Mouse (Mus musculus): ENCODE data around the gene Sirt5. TPM values are rescaled to one million over a fixed set of nuclear protein-coding genes. Genes with fewer than 3 reads are reported as not detected.

Gene Sirt5
- polyA plus RNA-seq, 1 experiment from 2014 or later = 33.6 TPM

GRCm38 (mm10) chr13:43350489-43351169 lies 14.7 kb upstream of the Sirt5 start:
- Histone ChIP-seq H3K4me1 (peaks cover 4% of the 10 kb centered on the region; the same call in 1 of the 2 replicates), H3K27ac (no peak overlapping the region), H3K27me3 (ENCODE audit: poor library complexity, severe bottlenecking) (no peaks in the 10 kb centered on the region), H3K4me3 (no peak overlapping the region), H3K9me3 (no peaks in the 10 kb centered on the region), H3K36me3 (replicated peaks) (no peaks in the 10 kb centered on the region)
- DNase-seq (ENCODE audit: extremely low spot score, low spot score) = no peak
- 81% methylated on average over 9 of the region's 9 CpGs for WGBS

- H3K27ac ChIP-seq = no peak overlapping the region
- no peak overlapping the region for H3K4me3 ChIP-seq
- H3K27me3 ChIP-seq (ENCODE audit: poor library complexity, severe bottlenecking) = no peaks in the 10 kb centered on the region
- WGBS = 87% methylated on average over 4 of the region's 4 CpGs
- H3K9me3 ChIP-seq = no peaks in the 10 kb centered on the region
- peaks cover 4% of the 10 kb centered on the region; the same call in 1 of the 2 replicates for H3K4me1 ChIP-seq
- H3K36me3 ChIP-seq (replicated peaks) = no peaks in the 10 kb centered on the region
- no peak for DNase-seq (ENCODE audit: extremely low spot score, low spot score)
Observed at GRCm38 (mm10) chr13:43353356-43353755, 11.9 kb upstream of the Sirt5 start.

GRCm38 (mm10) chr13:43354362-43354761 lies 10.9 kb upstream of the Sirt5 start:
- Histone ChIP-seq H3K27me3 (ENCODE audit: poor library complexity, severe bottlenecking) (no peaks in the 10 kb centered on the region), H3K27ac (no peak overlapping the region), H3K4me3 (no peak overlapping the region), H3K9me3 (no peaks in the 10 kb centered on the region), H3K4me1 (peaks cover 10% of the 10 kb centered on the region), H3K36me3 (replicated peaks) (no peaks in the 10 kb centered on the region)
- no peak for DNase-seq (ENCODE audit: extremely low spot score, low spot score)
- WGBS = 92% methylated on average over 12 of the region's 12 CpGs

- 86% methylated on average over 14 of the region's 14 CpGs for WGBS
- Histone ChIP-seq H3K36me3 (replicated peaks) (no peaks in the 10 kb centered on the region), H3K9me3 (no peaks in the 10 kb centered on the region), H3K27ac (no peak overlapping the region), H3K4me1 (peaks cover 7% of the 10 kb centered on the region), H3K4me3 (no peak overlapping the region), H3K27me3 (ENCODE audit: poor library complexity, severe bottlenecking) (no peaks in the 10 kb centered on the region)
- no peak for DNase-seq (ENCODE audit: extremely low spot score, low spot score)
Observed at GRCm38 (mm10) chr13:43356346-43357125, 8.8 kb upstream of the Sirt5 start.

- Histone ChIP-seq H3K36me3 (replicated peaks) (no peaks in the 10 kb centered on the region), H3K4me3 (no peak overlapping the region), H3K4me1 (peaks cover 16% of the 10 kb centered on the region), H3K27ac (no peak overlapping the region), H3K9me3 (no peaks in the 10 kb centered on the region), H3K27me3 (ENCODE audit: poor library complexity, severe bottlenecking) (no peaks in the 10 kb centered on the region)
- no peak for DNase-seq (ENCODE audit: extremely low spot score, low spot score)
- 73% methylated on average over 6 of the region's 6 CpGs for WGBS
Observed at GRCm38 (mm10) chr13:43360534-43360933, 4.8 kb upstream of the Sirt5 start.

- no peak for DNase-seq (ENCODE audit: extremely low spot score, low spot score)
- WGBS = 91% methylated on average over 9 of the region's 9 CpGs
- Histone ChIP-seq H3K4me1 (peaks cover 26% of the 10 kb centered on the region), H3K36me3 (replicated peaks) (no peaks in the 10 kb centered on the region), H3K4me3 (no peak overlapping the region), H3K9me3 (no peaks in the 10 kb centered on the region), H3K27me3 (ENCODE audit: poor library complexity, severe bottlenecking) (no peaks in the 10 kb centered on the region), H3K27ac (no peak overlapping the region)
Observed at GRCm38 (mm10) chr13:43362353-43362752, 2.9 kb upstream of the Sirt5 start.

GRCm38 (mm10) chr13:43365825-43366184 lies 509 bp downstream of the Sirt5 start:
- peaks cover 4% of the 10 kb centered on the region for H3K36me3 ChIP-seq (replicated peaks)
- H3K9me3 ChIP-seq = no peaks in the 10 kb centered on the region
- 9% methylated on average over 11 of the region's 11 CpGs for WGBS
- peaks cover 20% of the 10 kb centered on the region for H3K4me1 ChIP-seq
- H3K27me3 ChIP-seq (ENCODE audit: poor library complexity, severe bottlenecking) = no peaks in the 10 kb centered on the region
- no peak for DNase-seq (ENCODE audit: extremely low spot score, low spot score)
- peak overlapping the region; percentile 93 for H3K27ac ChIP-seq
- peak overlapping the region; percentile 68 for H3K4me3 ChIP-seq

GRCm38 (mm10) chr13:43370063-43370462 lies 4.8 kb downstream of the Sirt5 start:
- Histone ChIP-seq H3K4me3 (no peak overlapping the region), H3K4me1 (peaks cover 23% of the 10 kb centered on the region), H3K9me3 (peaks cover 8% of the 10 kb centered on the region; the same call in 1 of the 2 replicates), H3K27ac (no peak overlapping the region), H3K36me3 (replicated peaks) (peaks cover 38% of the 10 kb centered on the region), H3K27me3 (ENCODE audit: poor library complexity, severe bottlenecking) (no peaks in the 10 kb centered on the region)
- no peak for DNase-seq (ENCODE audit: extremely low spot score, low spot score)
- WGBS = 98% methylated on average over 6 of the region's 6 CpGs

GRCm38 (mm10) chr13:43372892-43373291 lies 7.6 kb downstream of the Sirt5 start:
- WGBS = 92% methylated on average over 1 of the region's 1 CpGs
- H3K27me3 ChIP-seq (ENCODE audit: poor library complexity, severe bottlenecking) = no peaks in the 10 kb centered on the region
- DNase-seq (ENCODE audit: extremely low spot score, low spot score) = no peak
- H3K36me3 ChIP-seq (replicated peaks) = peaks cover 55% of the 10 kb centered on the region
- peaks cover 8% of the 10 kb centered on the region; the same call in 1 of the 2 replicates for H3K9me3 ChIP-seq
- peaks cover 8% of the 10 kb centered on the region; the same call in 1 of the 2 replicates for H3K4me1 ChIP-seq
- no peak overlapping the region for H3K4me3 ChIP-seq
- H3K27ac ChIP-seq = no peak overlapping the region

GRCm38 (mm10) chr13:43374205-43374604 lies 8.9 kb downstream of the Sirt5 start:
- H3K4me3 ChIP-seq = no peak overlapping the region
- no peak for DNase-seq (ENCODE audit: extremely low spot score, low spot score)
- 84% methylated on average over 10 of the region's 10 CpGs for WGBS
- 0 out of 2 replicates have a peak overlapping the region, but pooled peaks have one; percentile 20 for H3K27ac ChIP-seq
- peaks cover 8% of the 10 kb centered on the region; the same call in 1 of the 2 replicates for H3K4me1 ChIP-seq
- H3K36me3 ChIP-seq (replicated peaks) = peaks cover 67% of the 10 kb centered on the region
- peaks cover 8% of the 10 kb centered on the region; the same call in 1 of the 2 replicates for H3K9me3 ChIP-seq
- no peaks in the 10 kb centered on the region for H3K27me3 ChIP-seq (ENCODE audit: poor library complexity, severe bottlenecking)

- H3K27ac ChIP-seq = 0 out of 2 replicates have a peak overlapping the region, but pooled peaks have one; percentile 20
- no peak for DNase-seq (ENCODE audit: extremely low spot score, low spot score)
- H3K36me3 ChIP-seq (replicated peaks) = peaks cover 69% of the 10 kb centered on the region
- no peak overlapping the region for H3K4me3 ChIP-seq
- peaks cover 8% of the 10 kb centered on the region; the same call in 1 of the 2 replicates for H3K9me3 ChIP-seq
- no peaks in the 10 kb centered on the region for H3K27me3 ChIP-seq (ENCODE audit: poor library complexity, severe bottlenecking)
- 76% methylated on average over 2 of the region's 2 CpGs for WGBS
- peaks cover 8% of the 10 kb centered on the region; the same call in 1 of the 2 replicates for H3K4me1 ChIP-seq
Observed at GRCm38 (mm10) chr13:43374918-43375432, 9.7 kb downstream of the Sirt5 start.

- DNase-seq (ENCODE audit: extremely low spot score, low spot score) = no peak
- H3K9me3 ChIP-seq = no peaks in the 10 kb centered on the region
- no peaks in the 10 kb centered on the region for H3K4me1 ChIP-seq
- no peak overlapping the region for H3K27ac ChIP-seq
- 92% methylated on average over 3 of the region's 3 CpGs for WGBS
- H3K27me3 ChIP-seq (ENCODE audit: poor library complexity, severe bottlenecking) = no peaks in the 10 kb centered on the region
- no peak overlapping the region for H3K4me3 ChIP-seq
- peaks cover 56% of the 10 kb centered on the region for H3K36me3 ChIP-seq (replicated peaks)
Observed at GRCm38 (mm10) chr13:43379989-43380388, 14.7 kb downstream of the Sirt5 start.

- Histone ChIP-seq H3K4me3 (no peak overlapping the region), H3K27ac (no peak overlapping the region), H3K4me1 (no peaks in the 10 kb centered on the region), H3K9me3 (peaks cover 5% of the 10 kb centered on the region; the same call in 1 of the 2 replicates), H3K27me3 (ENCODE audit: poor library complexity, severe bottlenecking) (no peaks in the 10 kb centered on the region), H3K36me3 (replicated peaks) (peaks cover 41% of the 10 kb centered on the region)
- no peak for DNase-seq (ENCODE audit: extremely low spot score, low spot score)
- WGBS = 95% methylated on average over 10 of the region's 10 CpGs
Observed at GRCm38 (mm10) chr13:43385321-43385720, 20.0 kb downstream of the Sirt5 start.

Data from forebrain, embryonic 10.5 days (tissue).